ENCODE assay signal across 10 mouse cellular contexts in genomic region chr3:83416536-83416935, GRCm38 (mm10).
DNase-seq lines count a peak whose midpoint lies in the region; ATAC-seq and TF ChIP-seq lines count a peak whose summit lies in the region.
"Had no signal": no experiment of that assay in that cellular context is flagged by ENCODE, and none has a peak within 500 bp of the region (broad histone marks: within the 10 kb centered on the region; RNA-seq: fewer than 3 reads in every experiment).

No protein-coding gene starts in this region.

- no peaks in the 10 kb centered on the region for H3K4me1 ChIP-seq in liver, postnatal 0 days (ENCODE audit: insufficient read depth)
- no peaks in the 10 kb centered on the region for H3K4me1 ChIP-seq in liver, embryonic 11.5 days (replicated peaks; ENCODE audit: control insufficient read depth, insufficient read depth, low read length)
- no peaks in the 10 kb centered on the region for H3K4me1 ChIP-seq in thymus, adult 2 months (replicated peaks; ENCODE audit: control insufficient read depth, insufficient read depth, low read length)
- H3K4me1 ChIP-seq: embryonic facial prominence, embryonic 15.5 days; megakaryocyte, embryonic 14.5 days had no signal

- no peaks in the 10 kb centered on the region for H3K9me3 ChIP-seq in liver, postnatal 0 days (ENCODE audit: low read length)
- H3K9me3 ChIP-seq in liver, embryonic 11.5 days (ENCODE audit: control insufficient read depth, low read length): no peaks in the 10 kb centered on the region
- H3K9me3 ChIP-seq: embryonic facial prominence, embryonic 15.5 days; megakaryocyte, embryonic 14.5 days had no signal

- no peak overlapping the region for H3K4me2 ChIP-seq in liver, postnatal 0 days (ENCODE audit: low read depth, low read length)
- no peak overlapping the region for H3K4me2 ChIP-seq in liver, embryonic 11.5 days
- H3K4me2 ChIP-seq: embryonic facial prominence, embryonic 15.5 days had no signal

- H3K9ac ChIP-seq in liver, postnatal 0 days (replicated peaks): no peak overlapping the region
- H3K9ac ChIP-seq in liver, embryonic 11.5 days (ENCODE audit: low read depth, low read length): no peak overlapping the region
- H3K9ac ChIP-seq: embryonic facial prominence, embryonic 15.5 days had no signal

- no peaks in the 10 kb centered on the region for H3K27me3 ChIP-seq in liver, postnatal 0 days (ENCODE audit: insufficient read depth, low read length)
- no peaks in the 10 kb centered on the region for H3K27me3 ChIP-seq in liver, embryonic 11.5 days (replicated peaks; ENCODE audit: control insufficient read depth, insufficient read depth, low read length)
- H3K27me3 ChIP-seq in thymus, adult 2 months (ENCODE audit: control insufficient read depth, insufficient read depth, low read length): no peaks in the 10 kb centered on the region
- H3K27me3 ChIP-seq: embryonic facial prominence, embryonic 15.5 days; megakaryocyte, embryonic 14.5 days had no signal

- TF ChIP-seq POLR2A in brain, embryonic 14.5 days (IDR thresholded peaks at IDR 0.05; ENCODE audit: borderline replicate concordance, extremely low read depth, insufficient read depth, insufficient read length, poor library complexity, severe bottlenecking): no peak
- no peak for TF ChIP-seq POLR2A in thymus, adult 2 months (IDR thresholded peaks at IDR 0.05; ENCODE audit: control insufficient read depth, extremely low read depth, insufficient read depth, low read length, poor library complexity)

- no peak for TF ChIP-seq EP300 in liver, postnatal 0 days (IDR thresholded peaks at IDR 0.05; ENCODE audit: low read depth)

- no peak overlapping the region for H3K4me3 ChIP-seq in liver, postnatal 0 days (ENCODE audit: low read depth, low read length)
- H3K4me3 ChIP-seq in liver, embryonic 11.5 days (ENCODE audit: low read depth, low read length): no peak overlapping the region
- H3K4me3 ChIP-seq in thymus, adult 2 months (ENCODE audit: control insufficient read depth, insufficient read depth, low read length): no peak overlapping the region
- H3K4me3 ChIP-seq: embryonic facial prominence, embryonic 15.5 days; megakaryocyte, embryonic 14.5 days had no signal

- H3K36me3 ChIP-seq in liver, postnatal 0 days (replicated peaks; ENCODE audit: insufficient read depth, low read length): no peaks in the 10 kb centered on the region
- no peaks in the 10 kb centered on the region for H3K36me3 ChIP-seq in liver, embryonic 11.5 days (ENCODE audit: control insufficient read depth, insufficient read depth, low read length)
- H3K36me3 ChIP-seq in thymus, adult 2 months (ENCODE audit: control insufficient read depth, insufficient read depth, low read length): no peaks in the 10 kb centered on the region
- H3K36me3 ChIP-seq: embryonic facial prominence, embryonic 15.5 days had no signal

- no peak for ATAC-seq in liver, postnatal 0 days
- no peak for ATAC-seq in liver, embryonic 11.5 days (replicated peaks; ENCODE audit: low FRiP score)
- no peak for ATAC-seq in cerebellum, adult (ENCODE audit: insufficient number of reproducible peaks, low FRiP score, low TSS enrichment)

- DNase-seq in gastrocnemius, adult 18-20 months (ENCODE audit: low spot score): peak; percentile 19
- DNase-seq in gastrocnemius, postnatal 25 days: no peak
- DNase-seq in liver, postnatal 0 days: no peak
- DNase-seq in liver, embryonic 11.5 days (ENCODE audit: low spot score): no peak
- peak; percentile 44 for DNase-seq in brain, embryonic 14.5 days (ENCODE audit: low read depth)
- DNase-seq in lung, postnatal 36 days: peak; percentile 47
- no peak for DNase-seq in thymus, adult 2 months

- H3K27ac ChIP-seq in liver, postnatal 0 days (ENCODE audit: low read depth): no peak overlapping the region
- no peak overlapping the region for H3K27ac ChIP-seq in liver, embryonic 11.5 days (ENCODE audit: low read depth, low read length)
- no peak overlapping the region for H3K27ac ChIP-seq in thymus, adult 2 months (ENCODE audit: control insufficient read depth, insufficient read depth, low read length)
- H3K27ac ChIP-seq: embryonic facial prominence, embryonic 15.5 days had no signal

- TF ChIP-seq CTCF in liver, postnatal 0 days (IDR thresholded peaks at IDR 0.05; ENCODE audit: low read depth): 0 out of 2 replicates have a peak, but pooled peaks have one; percentile 21
- peak; percentile 52; the same call in 1 of the 2 replicates for TF ChIP-seq CTCF in brain, embryonic 14.5 days (IDR thresholded peaks at IDR 0.05; ENCODE audit: borderline replicate concordance, extremely low read depth, insufficient read depth, insufficient read length)
- TF ChIP-seq CTCF in thymus, adult 2 months (IDR thresholded peaks at IDR 0.05; ENCODE audit: borderline replicate concordance, control insufficient read depth, extremely low read depth, insufficient read depth, low read length, poor library complexity): no peak

Comparison
In these comparisons a context has a peak if more than half of its experiments do, and no peak if none do; other contexts are left out.
1. DNase-seq: peak in gastrocnemius, adult 18-20 months (single experiment), brain, embryonic 14.5 days (single experiment) and lung, postnatal 36 days (single experiment); none in gastrocnemius, postnatal 25 days (single experiment), liver, postnatal 0 days (single experiment), liver, embryonic 11.5 days (single experiment) and thymus, adult 2 months (single experiment).